Mouse (Mus musculus) G1E (cell line): ENCODE data around the gene Armh1.

Experiments used
- CTCF ChIP-seq: IDR thresholded peaks from 2 replicates; pipeline ENCODE4 v1.5.1; 2012; ENCODE audit warnings: low read depth, low read length, inconsistent platforms, mixed read lengths
- GATA1 ChIP-seq: IDR thresholded peaks from 2 replicates; pipeline ENCODE4 v1.6.1; 2012; ENCODE audit warnings: borderline replicate concordance, low read length, inconsistent platforms, mixed read lengths
- GATA2 ChIP-seq: IDR thresholded peaks from 2 replicates; pipeline ENCODE4 v1.6.1; 2012; ENCODE audit warnings: low read depth, low read length, inconsistent platforms, borderline replicate concordance
- POLR2AphosphoS5 ChIP-seq: IDR thresholded peaks from 2 replicates; pipeline ENCODE4 v1.6.1; 2012; ENCODE audit warnings: low read depth, low read length, inconsistent platforms; ENCODE audit not compliant: insufficient replicate concordance
- TAL1 ChIP-seq: conservative IDR thresholded peaks from 2 replicates; pipeline ENCODE4 v1.6.1; 2012; ENCODE audit warnings: low read depth, low read length, inconsistent platforms, mixed read lengths

GRCm38 (mm10) chr4:117278381-117279252 is 26.7 kb upstream of the Armh1 start:
- TF ChIP-seq CTCF (no peak), GATA1 (no peak), TAL1 (no peak), GATA2 (no peak), POLR2AphosphoS5 (no peak)
